Mouse (Mus musculus): ENCODE measurements at regions not wholly inside any gene's neighbourhood (a gene's known extent, or its start where the extent isn't known, plus 50 kb on each side); places are given as distances from the start of the nearest gene placed in this dataset.

GRCm38 (mm10) chr11:23170813-23171212 is 85.0 kb upstream of the Xpo1 start:
- DNase-seq: no peak

GRCm38 (mm10) chr11:23171760-23172159 is 84.1 kb upstream of the Xpo1 start:
- no peak for DNase-seq

- DNase-seq: no peak
Observed at GRCm38 (mm10) chr11:23181647-23182046, 74.2 kb upstream of the Xpo1 start.

GRCm38 (mm10) chr11:23185211-23185610 is 70.6 kb upstream of the Xpo1 start:
- DNase-seq: no peak

- no peak for DNase-seq
Observed at GRCm38 (mm10) chr11:23201701-23202449, 54.0 kb upstream of the Xpo1 start.

GRCm38 (mm10) chr11:23203566-23203965 is 52.3 kb upstream of the Xpo1 start:
- no peak for DNase-seq

GRCm38 (mm10) chr11:23204041-23204440 is 51.8 kb upstream of the Xpo1 start:
- DNase-seq: no peak

Data from spleen, adult 18-20 months (tissue).